Mouse (Mus musculus): ENCODE data around the gene Cwh43.
"Not testable (repeated sequence)": the region's sequence is repeated elsewhere in the genome, so short reads cannot be mapped to it uniquely, and the experiment has no call there.

Gene Cwh43

GRCm38 (mm10) chr5:73431581-73431980 is 25.7 kb downstream of the Cwh43 start:
- ChIA-PET CTCF (interaction anchor here in 1 of 4 experiments (0.5 kb wide), 1 partner anchor 373 kb away, joined by 5 read pairs; no protein-coding TSS in a partner anchor), POLR2A (no interaction called here)

GRCm38 (mm10) chr5:73432805-73433204 is 26.9 kb downstream of the Cwh43 start:
- CTCF ChIA-PET, result no interaction called here
- POLR2A ChIA-PET, result no interaction called here

- POLR2A ChIA-PET, result interaction anchor here in 1 of 4 experiments (0.6 to 0.9 kb wide), 2 partner anchors 14 to 73 kb away, joined by 3 to 4 read pairs; no protein-coding TSS in a partner anchor
- CTCF ChIA-PET, result interaction anchor here in 2 of 4 experiments (0.6 to 1.4 kb wide), 2 partner anchors 52 to 207 kb away, joined by 3 to 5 read pairs; no protein-coding TSS in a partner anchor
These were observed 28.9 kb downstream of the Cwh43 start for GRCm38 (mm10) chr5:73434764-73435163.

- ChIA-PET CTCF (interaction anchor here in 1 of 4 experiments (0.5 kb wide), 1 partner anchor 312 kb away, joined by 3 read pairs; no protein-coding TSS in a partner anchor), POLR2A (no interaction called here)
These were observed 36.3 kb downstream of the Cwh43 start for GRCm38 (mm10) chr5:73442176-73442575.

GRCm38 (mm10) chr5:73450276-73450675 is 44.4 kb downstream of the Cwh43 start:
- ChIA-PET POLR2A (interaction anchor here in 1 of 4 experiments (0.6 to 0.7 kb wide), 2 partner anchors 23 to 78 kb away, joined by 3 to 4 read pairs; no protein-coding TSS in a partner anchor), CTCF (no interaction called here)

- POLR2A ChIA-PET, result no interaction called here
These were observed 48.8 kb downstream of the Cwh43 start for GRCm38 (mm10) chr5:73454502-73455306.

GRCm38 (mm10) chr5:73455307-73455687 is 49.4 kb downstream of the Cwh43 start:
- POLR2A ChIA-PET, result no interaction called here
- CTCF ChIA-PET, result no interaction called here

More at GRCm38 (mm10) chr5:73454502-73455306, 48.8 kb downstream of the Cwh43 start:
- CTCF ChIA-PET, result no interaction called here

GRCm38 (mm10) chr5:73468462-73469433 is 62.9 kb downstream of the Cwh43 start:
- ChIA-PET POLR2A (interaction anchor here in 2 of 4 experiments (0.7 to 3.8 kb wide), 5 partner anchors 12 to 33 kb away, joined by 3 to 12 read pairs (median 3); partner anchors contain the start of gene Dcun1d4 (in 1 of the 2)), CTCF (interaction anchor here in 2 of 4 experiments (0.6 to 1.1 kb wide), 2 partner anchors 62 to 169 kb away, joined by 3 read pairs; no protein-coding TSS in a partner anchor)

GRCm38 (mm10) chr5:73474412-73475405 is 68.8 kb downstream of the Cwh43 start:
- ChIA-PET POLR2A (interaction anchor here in 3 of 4 experiments (0.6 kb wide), 3 partner anchors 9 to 1835 kb away, joined by 3 read pairs; no protein-coding TSS in a partner anchor), CTCF (no interaction called here)

GRCm38 (mm10) chr5:73480700-73481099 is 74.8 kb downstream of the Cwh43 start, which contains the start of gene Dcun1d4:
Gene Dcun1d4 (plus strand): TSS chr5:73481000.
- POLR2A ChIA-PET, result interaction anchor here in 2 of 4 experiments (1.2 to 3.3 kb wide), 6 partner anchors 8 to 21 kb away, joined by 3 to 14 read pairs (median 6); no protein-coding TSS in a partner anchor
- CTCF ChIA-PET, result interaction anchor here in 1 of 4 experiments (1.0 kb wide), 1 partner anchor 59 kb away, joined by 3 read pairs; no protein-coding TSS in a partner anchor

- ChIA-PET CTCF (interaction anchor here in 1 of 4 experiments (1.0 kb wide), 1 partner anchor 59 kb away, joined by 3 read pairs; no protein-coding TSS in a partner anchor), POLR2A (interaction anchor here in 2 of 4 experiments (1.2 to 3.3 kb wide), 3 partner anchors 8 to 11 kb away, joined by 3 to 14 read pairs (median 7); no protein-coding TSS in a partner anchor)
These were observed 75.5 kb downstream of the Cwh43 start for GRCm38 (mm10) chr5:73481401-73481800.

GRCm38 (mm10) chr5:73482381-73482780 is 76.5 kb downstream of the Cwh43 start:
- POLR2A ChIA-PET, result interaction anchor here in 1 of 4 experiments (3.3 kb wide), 1 partner anchor 8 kb away, joined by 14 read pairs; no protein-coding TSS in a partner anchor
- CTCF ChIA-PET, result not testable (repeated sequence)

- ChIA-PET POLR2A (interaction anchor here in 1 of 4 experiments (0.6 to 1.5 kb wide), 2 partner anchors 10 kb away, joined by 3 to 4 read pairs; no protein-coding TSS in a partner anchor), CTCF (interaction anchor here in 1 of 4 experiments (0.6 kb wide), 2 partner anchors 22 to 1318 kb away, joined by 3 to 9 read pairs; no protein-coding TSS in a partner anchor)
These were observed 78.2 kb downstream of the Cwh43 start for GRCm38 (mm10) chr5:73484016-73484615.

GRCm38 (mm10) chr5:73486451-73486850 is 80.6 kb downstream of the Cwh43 start:
- CTCF ChIA-PET, result no interaction called here
- POLR2A ChIA-PET, result interaction anchor here in 1 of 4 experiments (1.3 kb wide), 1 partner anchor 16 kb away, joined by 4 read pairs; no protein-coding TSS in a partner anchor

- POLR2A ChIA-PET, result interaction anchor here in 3 of 4 experiments (1.0 to 4.9 kb wide), 12 partner anchors 9 to 603 kb away, joined by 3 to 61 read pairs (median 8); partner anchors contain the start of genes Dcun1d4 (in 1 of the 3), Ociad1 (in 1 of the 3), Slain2 (in 1 of the 3) and Spata18 (in 1 of the 3)
- CTCF ChIA-PET, result interaction anchor here in 1 of 4 experiments (1.0 kb wide), 1 partner anchor 11 kb away, joined by 3 read pairs; no protein-coding TSS in a partner anchor
These were observed 84.0 kb downstream of the Cwh43 start for GRCm38 (mm10) chr5:73489915-73490314.

- ChIA-PET CTCF (interaction anchor here in 2 of 4 experiments (0.6 to 1.1 kb wide), 4 partner anchors 10 to 1931 kb away, joined by 3 to 4 read pairs (median 4); no protein-coding TSS in a partner anchor), POLR2A (interaction anchor here in 3 of 4 experiments (0.6 to 4.9 kb wide), 31 partner anchors 10 to 1289 kb away, joined by 3 to 61 read pairs (median 4); partner anchors contain the start of genes Dcun1d4 (in 2 of the 3), Cwh43 (in 1 of the 3), Fryl (in 1 of the 3) and Nfxl1 (in 1 of the 3))
These were observed 84.8 kb downstream of the Cwh43 start for GRCm38 (mm10) chr5:73490596-73491073.
